Mouse (Mus musculus) spleen, postnatal 10 days (tissue): Measurements from ENCODE around the gene Il2rb.

ENCODE experiments used
- DNase-seq, 2 experiments: peaks; one replicate each; pipeline ENCODE4 v3.0.0; 2021 to 2022; ENCODE audit warnings: low spot score in 2 of 2

The Il2rb gene

GRCm38 (mm10) chr15:78494968-78495406 is at the start of gene Il2rb:
Gene Il2rb, minus strand, starts transcription at chr15:78495271.
- DNase-seq = no peak

GRCm38 (mm10) chr15:78544561-78545001 is 49.5 kb upstream of the Il2rb start, which contains the start of gene Sstr3:
Gene Sstr3, minus strand, starts transcription at chr15:78544685.
- DNase-seq = no peak

- no peak for DNase-seq
These were observed 49.0 kb upstream of the Il2rb start for GRCm38 (mm10) chr15:78544041-78544440.

- no peak for DNase-seq
These were observed 47.8 kb upstream of the Il2rb start for GRCm38 (mm10) chr15:78542767-78543303.

- no peak for DNase-seq
These were observed 47.2 kb upstream of the Il2rb start for GRCm38 (mm10) chr15:78542098-78542766.

- no peak for DNase-seq
These were observed 46.5 kb upstream of the Il2rb start for GRCm38 (mm10) chr15:78541606-78542005.

GRCm38 (mm10) chr15:78541036-78541435 is 46.0 kb upstream of the Il2rb start:
- no peak for DNase-seq

GRCm38 (mm10) chr15:78535723-78536421 is 40.8 kb upstream of the Il2rb start:
- DNase-seq = no peak

GRCm38 (mm10) chr15:78533346-78533835 is 38.3 kb upstream of the Il2rb start:
- DNase-seq = no peak

- DNase-seq = no peak
These were observed 37.7 kb upstream of the Il2rb start for GRCm38 (mm10) chr15:78532566-78533345.

- DNase-seq = peak; percentile 84 to 95
These were observed 36.9 kb upstream of the Il2rb start for GRCm38 (mm10) chr15:78531901-78532469.

- no peak for DNase-seq
These were observed 36.3 kb upstream of the Il2rb start for GRCm38 (mm10) chr15:78531451-78531720.

GRCm38 (mm10) chr15:78530671-78531450 is 35.8 kb upstream of the Il2rb start, which contains the start of gene C1qtnf6:
Gene C1qtnf6, minus strand, starts transcription at chr15:78531416.
- DNase-seq = no peak

GRCm38 (mm10) chr15:78530141-78530540 is 35.1 kb upstream of the Il2rb start:
- no peak for DNase-seq

GRCm38 (mm10) chr15:78529428-78529990 is 34.4 kb upstream of the Il2rb start:
- no peak for DNase-seq

GRCm38 (mm10) chr15:78528726-78529411 is 33.8 kb upstream of the Il2rb start:
- no peak for DNase-seq

GRCm38 (mm10) chr15:78527973-78528372 is 32.9 kb upstream of the Il2rb start:
- DNase-seq = no peak

GRCm38 (mm10) chr15:78524163-78524562 is 29.1 kb upstream of the Il2rb start:
- no peak for DNase-seq

GRCm38 (mm10) chr15:78521892-78522291 is 26.8 kb upstream of the Il2rb start:
- DNase-seq = no peak

- DNase-seq = no peak
These were observed 26.3 kb upstream of the Il2rb start for GRCm38 (mm10) chr15:78521331-78521730.
